12 mouse cellular contexts compared by ENCODE assay signal in the genomic region with DNA sequence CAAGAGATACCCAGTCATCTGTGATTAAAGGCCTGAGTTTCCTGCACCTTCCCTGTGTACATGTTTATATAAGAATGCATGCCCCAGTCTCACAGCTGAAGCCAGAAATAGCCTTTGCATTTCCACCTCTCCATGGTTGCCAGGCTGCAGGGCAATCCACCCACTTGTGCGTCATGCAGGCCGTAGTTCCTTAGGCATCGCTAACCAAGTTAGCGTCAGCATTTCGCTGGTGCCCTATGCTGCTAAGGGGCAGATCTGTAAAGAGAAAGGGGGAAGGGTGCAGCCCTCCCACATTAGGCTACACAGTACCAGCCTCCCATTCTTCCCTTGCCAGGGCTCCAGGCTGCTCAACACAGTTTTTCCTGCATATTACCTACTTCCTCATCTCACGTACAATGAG.
DNase-seq lines count a peak whose midpoint lies in the region; ATAC-seq and TF ChIP-seq lines count a peak whose summit lies in the region.
"Had no signal": no experiment of that assay in that cellular context is flagged by ENCODE, and none has a peak within 500 bp of the region (broad histone marks: within the 10 kb centered on the region; RNA-seq: fewer than 3 reads in every experiment).

No protein-coding gene starts in this region.

- H3K9me3 ChIP-seq in hindbrain, embryonic 12.5 days (replicated peaks) = no peaks in the 10 kb centered on the region
- H3K9me3 ChIP-seq in hindbrain, embryonic 11.5 days (ENCODE audit: control insufficient read depth, low read length) = no peaks in the 10 kb centered on the region
- H3K9me3 ChIP-seq in forebrain, embryonic 11.5 days (ENCODE audit: control insufficient read depth, low read length) = no peaks in the 10 kb centered on the region
- H3K9me3 ChIP-seq in hindbrain, embryonic 16.5 days (ENCODE audit: control insufficient read depth, low read length) = no peaks in the 10 kb centered on the region
- H3K9me3 ChIP-seq: hindbrain, embryonic 10.5 days had no signal

- no peak overlapping the region for H3K4me2 ChIP-seq in hindbrain, embryonic 12.5 days (replicated peaks)
- H3K4me2 ChIP-seq in hindbrain, embryonic 11.5 days (replicated peaks; ENCODE audit: low read depth, low read length) = no peak overlapping the region
- H3K4me2 ChIP-seq in forebrain, embryonic 11.5 days (ENCODE audit: low read depth, low read length, severe bottlenecking) = no peak overlapping the region
- no peak overlapping the region for H3K4me2 ChIP-seq in hindbrain, embryonic 16.5 days (ENCODE audit: low read length)

- H3K9ac ChIP-seq in hindbrain, embryonic 12.5 days = no peak overlapping the region
- H3K9ac ChIP-seq in hindbrain, embryonic 11.5 days (ENCODE audit: low read depth, low read length) = no peak overlapping the region
- no peak overlapping the region for H3K9ac ChIP-seq in forebrain, embryonic 11.5 days (ENCODE audit: low read length)
- no peak overlapping the region for H3K9ac ChIP-seq in hindbrain, embryonic 16.5 days (ENCODE audit: low read depth, low read length)
- H3K9ac ChIP-seq: liver, postnatal 0 days had no signal

- TF ChIP-seq CTCF in left cerebral cortex, adult 2 months (IDR thresholded peaks at IDR 0.05) = no peak

- 0 out of 2 replicates have a peak, but pooled peaks have one; percentile 40 for ATAC-seq in hindbrain, embryonic 12.5 days (ENCODE audit: low FRiP score)
- ATAC-seq in hindbrain, embryonic 11.5 days (ENCODE audit: low FRiP score) = no peak; the same call in 1 of the 2 replicates
- no peak for ATAC-seq in forebrain, embryonic 11.5 days (replicated peaks; ENCODE audit: low FRiP score)
- no peak for ATAC-seq in hindbrain, embryonic 16.5 days
- ATAC-seq: liver, postnatal 0 days had no signal

- no peak overlapping the region for H3K27ac ChIP-seq in hindbrain, embryonic 12.5 days
- H3K27ac ChIP-seq in hindbrain, embryonic 11.5 days (ENCODE audit: low read depth, low read length) = no peak overlapping the region
- peak overlapping the region; percentile 84 for H3K27ac ChIP-seq in left cerebral cortex, adult 2 months
- H3K27ac ChIP-seq in forebrain, embryonic 11.5 days (ENCODE audit: low read depth, low read length) = no peak overlapping the region
- no peak overlapping the region for H3K27ac ChIP-seq in hindbrain, embryonic 16.5 days (ENCODE audit: low read depth, low read length)
- H3K27ac ChIP-seq: hindbrain, embryonic 10.5 days had no signal

- H3K27me3 ChIP-seq in hindbrain, embryonic 12.5 days = no peaks in the 10 kb centered on the region
- no peaks in the 10 kb centered on the region for H3K27me3 ChIP-seq in hindbrain, embryonic 11.5 days (ENCODE audit: control insufficient read depth, insufficient read depth, low read length)
- no peaks in the 10 kb centered on the region for H3K27me3 ChIP-seq in forebrain, embryonic 11.5 days (ENCODE audit: control insufficient read depth, insufficient read depth, low read length)
- no peaks in the 10 kb centered on the region for H3K27me3 ChIP-seq in hindbrain, embryonic 16.5 days (replicated peaks; ENCODE audit: control insufficient read depth, insufficient read depth, low read length)

- intact Hi-C loops in left cerebral cortex, adult 2 months (cut with DNase I) = loop anchor here (1.0 to 10.0 kb wide), 6 partner anchors 48 to 707 kb away; no protein-coding TSS in a partner anchor

- no peak for DNase-seq in hindbrain, embryonic 11.5 days (ENCODE audit: low spot score)
- peak; percentile 4 for DNase-seq in adrenal gland, postnatal 14 days
- DNase-seq in heart, adult 8-10 months (ENCODE audit: low spot score) = peak; percentile 33
- DNase-seq in left cerebral cortex, adult 2 months (ENCODE audit: extremely low spot score in 1 of 2, low spot score in 2 of 2) = peak; percentile 47 to 64
- no peak for DNase-seq in spleen, postnatal 10 days (ENCODE audit: low spot score in 2 of 2)
- DNase-seq in forebrain, embryonic 11.5 days (ENCODE audit: low spot score) = no peak
- DNase-seq: cerebellum, adult 11 months; liver, postnatal 0 days had no signal

- WGBS in hindbrain, embryonic 12.5 days = 60% methylated on average over 6 of the region's 6 CpGs
- 54% methylated on average over 6 of the region's 6 CpGs for WGBS in hindbrain, embryonic 11.5 days
- WGBS in forebrain, embryonic 11.5 days = 84% methylated on average over 6 of the region's 6 CpGs
- 35% methylated on average over 6 of the region's 6 CpGs for WGBS in hindbrain, embryonic 16.5 days

- no peaks in the 10 kb centered on the region for H3K36me3 ChIP-seq in hindbrain, embryonic 12.5 days
- H3K36me3 ChIP-seq in hindbrain, embryonic 11.5 days (ENCODE audit: control insufficient read depth, insufficient read depth, low read length) = no peaks in the 10 kb centered on the region
- no peaks in the 10 kb centered on the region for H3K36me3 ChIP-seq in forebrain, embryonic 11.5 days (ENCODE audit: control insufficient read depth, insufficient read depth, low read length)
- no peaks in the 10 kb centered on the region for H3K36me3 ChIP-seq in hindbrain, embryonic 16.5 days (ENCODE audit: control insufficient read depth, insufficient read depth, low read length)
- H3K36me3 ChIP-seq: hindbrain, embryonic 10.5 days had no signal

- H3K4me1 ChIP-seq in hindbrain, embryonic 12.5 days = 0 out of 2 replicates have a peak, but pooled peaks cover 2% of the 10 kb centered on the region
- H3K4me1 ChIP-seq in hindbrain, embryonic 11.5 days (replicated peaks; ENCODE audit: control insufficient read depth, insufficient read depth, low read length) = no peaks in the 10 kb centered on the region
- no peaks in the 10 kb centered on the region for H3K4me1 ChIP-seq in forebrain, embryonic 11.5 days (replicated peaks; ENCODE audit: control insufficient read depth, insufficient read depth, low read length)
- H3K4me1 ChIP-seq in hindbrain, embryonic 16.5 days (ENCODE audit: control insufficient read depth, insufficient read depth, low read depth, low read length) = no peaks in the 10 kb centered on the region

- no peak overlapping the region for H3K4me3 ChIP-seq in hindbrain, embryonic 12.5 days
- no peak overlapping the region for H3K4me3 ChIP-seq in hindbrain, embryonic 11.5 days (ENCODE audit: low read depth, low read length)
- H3K4me3 ChIP-seq in left cerebral cortex, adult 2 months = no peak overlapping the region
- H3K4me3 ChIP-seq in forebrain, embryonic 11.5 days (ENCODE audit: low read depth, low read length) = no peak overlapping the region
- no peak overlapping the region for H3K4me3 ChIP-seq in hindbrain, embryonic 16.5 days (ENCODE audit: low read length)
- H3K4me3 ChIP-seq: erythroblast, embryonic 14.5 days; hindbrain, embryonic 10.5 days had no signal

Comparison
In these comparisons a context has a peak if more than half of its experiments do, and no peak if none do; other contexts are left out.
1. DNase-seq: peak in adrenal gland, postnatal 14 days (single experiment), heart, adult 8-10 months (single experiment) and left cerebral cortex, adult 2 months (2 of 2); none in hindbrain, embryonic 11.5 days (single experiment), spleen, postnatal 10 days (0 of 2) and forebrain, embryonic 11.5 days (single experiment).